Mouse (Mus musculus) MEL (cell line): ENCODE measurements at regions not wholly inside any gene's neighbourhood (a gene's known extent, or its start where the extent isn't known, plus 50 kb on each side); places are given as distances from the start of the nearest gene placed in this dataset.

Source experiments
- DNase-seq: peaks from one replicate; pipeline ENCODE4 v3.0.0; 2011; ENCODE audit warnings: low read depth, low spot score
- H3K27ac ChIP-seq: 2 replicates; pipeline ENCODE4 v1.5.1; 2012; ENCODE audit warnings: low read depth, mild to moderate bottlenecking, control low read depth, low read length, moderate library complexity; ENCODE audit not compliant: control insufficient read depth
- H3K27me3 ChIP-seq, 2 experiments: fragments of 150-350 bp in 1 of 2; sonication (generic) in 1 of 2; 2 replicates each; pipeline ENCODE4 v1.6.1; 2012; ENCODE audit warnings: low read length in 2 of 2, mild to moderate bottlenecking in 2 of 2, improper control_type of control experiment in 1 of 2, moderate library complexity in 1 of 2; ENCODE audit not compliant: insufficient read depth in 2 of 2, control insufficient read depth in 1 of 2
- H3K36me3 ChIP-seq, 2 experiments: 2 replicates each; pipeline ENCODE4 v1.6.1; 2012 to 2014; ENCODE audit warnings: low read length in 2 of 2, improper control_type of control experiment in 1 of 2, inconsistent platforms in 1 of 2, mild to moderate bottlenecking in 1 of 2; ENCODE audit not compliant: insufficient read depth in 2 of 2, control insufficient read depth in 1 of 2
- H3K4me1 ChIP-seq, 2 experiments: fragments of 150-350 bp in 1 of 2; sonication (generic) in 1 of 2; 2 replicates each; pipeline ENCODE4 v1.6.1; 2012; ENCODE audit warnings: low read length in 2 of 2, improper control_type of control experiment in 1 of 2, mild to moderate bottlenecking in 1 of 2; ENCODE audit not compliant: insufficient read depth in 2 of 2, control insufficient read depth in 1 of 2
- H3K4me3 ChIP-seq, 2 experiments: fragments of 150-350 bp in 1 of 2; sonication (generic) in 1 of 2; 2 replicates each; pipeline ENCODE4 v1.5.1; 2012; ENCODE audit warnings: low read depth in 2 of 2, low read length in 2 of 2, mild to moderate bottlenecking in 2 of 2, moderate library complexity in 2 of 2, control low read depth in 1 of 2, improper control_type of control experiment in 1 of 2; ENCODE audit not compliant: control insufficient read depth in 1 of 2, insufficient read depth in 1 of 2
- H3K79me2 ChIP-seq: 2 replicates; pipeline ENCODE4 v1.6.1; 2012; ENCODE audit warnings: mild to moderate bottlenecking, low read length, moderate library complexity; ENCODE audit not compliant: control insufficient read depth, poor library complexity, insufficient read depth
- H3K9ac ChIP-seq: 2 replicates; pipeline ENCODE4 v1.6.1; 2012; ENCODE audit warnings: low read depth, mild to moderate bottlenecking, control low read depth, low read length, moderate library complexity; ENCODE audit not compliant: control insufficient read depth, poor library complexity, severe bottlenecking
- H3K9me3 ChIP-seq: fragments of 150-350 bp; sonication (generic); replicated peaks from 2 replicates; pipeline ENCODE4 v1.6.1; 2012; ENCODE audit warnings: mild to moderate bottlenecking, low read length, improper control_type of control experiment, moderate library complexity; ENCODE audit not compliant: insufficient read depth
- CHD1 ChIP-seq: IDR thresholded peaks from 2 replicates; pipeline ENCODE4 v1.6.1; 2012; ENCODE audit warnings: low read depth, mild to moderate bottlenecking, inconsistent platforms, low read length, improper control_type of control experiment
- CHD2 ChIP-seq: IDR thresholded peaks from 2 replicates; pipeline ENCODE4 v1.6.1; 2011; ENCODE audit warnings: low read length, improper control_type of control experiment
- CTCF ChIP-seq, 3 experiments: IDR thresholded peaks in 2 of 3; conservative IDR thresholded peaks in 1 of 3; 2 replicates each; pipeline ENCODE4 v1.5.1; 2011 to 2012; ENCODE audit warnings: low read length in 3 of 3, low read depth in 2 of 3, mild to moderate bottlenecking in 2 of 3, improper control_type of control experiment in 1 of 3, inconsistent platforms in 1 of 3, mixed read lengths in 1 of 3, moderate library complexity in 1 of 3; ENCODE audit not compliant: control insufficient read depth in 1 of 3, insufficient read depth in 1 of 3, poor library complexity in 1 of 3, severe bottlenecking in 1 of 3
- ELF1 ChIP-seq: IDR thresholded peaks from 2 replicates; pipeline ENCODE4 v1.6.1; 2014; ENCODE audit warnings: low read depth, mild to moderate bottlenecking, inconsistent platforms, low read length, improper control_type of control experiment, moderate library complexity
- ETS1 ChIP-seq: IDR thresholded peaks from 2 replicates; pipeline ENCODE4 v1.6.1; 2012; ENCODE audit warnings: low read depth, mild to moderate bottlenecking, inconsistent platforms, low read length, improper control_type of control experiment, moderate library complexity
- GABPA ChIP-seq: IDR thresholded peaks from 2 replicates; pipeline ENCODE4 v1.6.1; 2012; ENCODE audit warnings: low read depth, mild to moderate bottlenecking, inconsistent platforms, low read length, improper control_type of control experiment, moderate library complexity
- GATA1 ChIP-seq: IDR thresholded peaks from 2 replicates; pipeline ENCODE4 v1.6.1; 2011; ENCODE audit warnings: low read depth, low read length, improper control_type of control experiment
- MXI1 ChIP-seq: IDR thresholded peaks from 2 replicates; pipeline ENCODE4 v1.6.1; 2011; ENCODE audit warnings: mild to moderate bottlenecking, low read depth, low read length, improper control_type of control experiment
- NRF1 ChIP-seq: IDR thresholded peaks from 2 replicates; pipeline ENCODE4 v1.6.1; 2014; ENCODE audit warnings: low read depth, mild to moderate bottlenecking, inconsistent platforms, low read length, improper control_type of control experiment, moderate library complexity; ENCODE audit not compliant: poor library complexity, insufficient read depth, severe bottlenecking
- RAD21 ChIP-seq: IDR thresholded peaks from 2 replicates; pipeline ENCODE4 v1.6.1; 2011; ENCODE audit warnings: mild to moderate bottlenecking, low read depth, low read length, improper control_type of control experiment
- SIN3A ChIP-seq: IDR thresholded peaks from 2 replicates; pipeline ENCODE4 v1.6.1; 2012; ENCODE audit warnings: low read length, improper control_type of control experiment, inconsistent platforms
- TBP ChIP-seq: IDR thresholded peaks from 2 replicates; pipeline ENCODE4 v1.8.0; 2011; ENCODE audit warnings: low read depth, low read length, improper control_type of control experiment
- UBTF ChIP-seq: IDR thresholded peaks from 2 replicates; pipeline ENCODE4 v1.6.1; 2012; ENCODE audit warnings: low read depth, mild to moderate bottlenecking, inconsistent platforms, low read length, improper control_type of control experiment, moderate library complexity, borderline replicate concordance; ENCODE audit not compliant: insufficient read depth
- USF1 ChIP-seq: IDR thresholded peaks from 2 replicates; pipeline ENCODE4 v1.6.1; 2014; ENCODE audit warnings: low read depth, mild to moderate bottlenecking, inconsistent platforms, low read length, improper control_type of control experiment, moderate library complexity
- ZC3H11A ChIP-seq: IDR thresholded peaks from 2 replicates; pipeline ENCODE4 v1.6.1; 2012; ENCODE audit warnings: low read depth, mild to moderate bottlenecking, inconsistent platforms, low read length, improper control_type of control experiment

DNA sequence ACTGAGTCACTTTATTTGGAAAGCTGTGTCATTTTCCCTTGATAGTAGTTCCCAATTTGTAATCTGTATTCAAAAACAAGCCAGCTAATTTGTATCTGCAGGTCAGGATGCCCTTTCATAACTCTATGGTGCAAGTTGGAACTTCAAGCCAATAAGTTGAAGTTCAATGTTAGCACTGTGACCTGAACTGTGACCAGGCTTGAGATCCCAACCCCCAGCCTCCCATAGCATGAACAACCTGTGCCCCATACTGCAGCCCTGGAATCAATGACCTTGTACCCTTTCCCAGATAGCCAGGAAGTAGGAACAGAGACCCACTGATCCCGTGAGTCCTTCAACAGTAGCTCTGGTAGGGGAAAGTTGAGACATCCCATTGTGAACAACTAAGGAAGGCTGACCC, 52.5 kb upstream of the Gm9747 start:
- no peak for TF ChIP-seq NRF1
- TF ChIP-seq CTCF (IDR thresholded peaks at IDR 0.05 in 2 of 3, conservative IDR thresholded peaks at IDR 0.05 in 1 of 3; ENCODE audit: control insufficient read depth in 1 of 3, insufficient read depth in 1 of 3, low read depth in 2 of 3, low read length in 3 of 3, poor library complexity in 1 of 3, severe bottlenecking in 1 of 3), result no peak
- TF ChIP-seq RAD21, result no peak
- TF ChIP-seq GABPA, result no peak
- no peak for TF ChIP-seq ELF1
- no peak for TF ChIP-seq MXI1
- no peak for TF ChIP-seq GATA1
- TF ChIP-seq SIN3A, result no peak
- TF ChIP-seq ETS1, result no peak
- no peak for TF ChIP-seq ZC3H11A
- TF ChIP-seq TBP, result no peak
- no peak for TF ChIP-seq CHD1
- TF ChIP-seq CHD2, result no peak
- TF ChIP-seq UBTF, result no peak
- no peak for TF ChIP-seq USF1
- Histone ChIP-seq H3K27me3 (no peaks in the 10 kb centered on the region), H3K79me2 (no peaks in the 10 kb centered on the region)

More for the DNA sequence above, 52.5 kb upstream of the Gm9747 start:
- DNase-seq, result no peak
- H3K9me3 ChIP-seq, result no peaks in the 10 kb centered on the region
- no peaks in the 10 kb centered on the region for H3K36me3 ChIP-seq
- no peaks in the 10 kb centered on the region for H3K4me1 ChIP-seq
- no peak overlapping the region for H3K4me3 ChIP-seq
- no peak overlapping the region for H3K9ac ChIP-seq
- no peak overlapping the region for H3K27ac ChIP-seq
